Mouse (Mus musculus): ENCODE measurements around the gene Neurod4.

The Neurod4 gene

GRCm38 (mm10) chr10:130234576-130234975, 45.5 kb downstream of the Neurod4 start:
- no peak for DNase-seq (ENCODE audit: low spot score)

GRCm38 (mm10) chr10:130232117-130232516, 47.9 kb downstream of the Neurod4 start:
- DNase-seq (ENCODE audit: low spot score): no peak

GRCm38 (mm10) chr10:130229584-130229983, 50.5 kb downstream of the Neurod4 start:
- no peak for DNase-seq (ENCODE audit: low spot score)

- DNase-seq (ENCODE audit: low spot score): no peak
Observed at GRCm38 (mm10) chr10:130228246-130228645, 51.8 kb downstream of the Neurod4 start.

DNA sequence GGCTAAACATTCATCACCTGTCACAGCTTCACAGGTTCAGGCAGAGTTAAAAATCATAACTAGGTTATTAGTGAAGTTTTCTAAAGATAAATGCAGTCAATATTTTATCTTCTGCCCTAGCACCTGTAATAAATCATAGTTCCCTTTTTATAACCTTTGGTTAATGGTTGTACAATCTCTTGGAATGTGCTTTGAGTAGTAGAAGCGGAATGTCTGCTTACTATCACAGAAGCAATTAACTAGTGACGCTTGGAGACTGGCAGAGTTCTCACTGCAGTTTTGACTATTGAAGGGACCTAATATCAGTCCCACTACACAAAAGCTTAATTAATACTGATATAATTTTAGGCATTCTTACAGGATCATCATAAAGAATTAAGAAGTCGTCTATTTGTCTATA, 55.0 kb downstream of the Neurod4 start:
- DNase-seq (ENCODE audit: low spot score): no peak

All from yolk sac, embryonic 10.5 days (tissue).